Mouse (Mus musculus) activated CD4-positive, CD25-positive, alpha-beta regulatory T cell, adult 4 months (primary cell): ENCODE data around the gene Omd. TPM values are rescaled to one million over a fixed set of nuclear protein-coding genes. Genes with fewer than 3 reads are reported as not detected.

ENCODE experiments used
- ATAC-seq: one replicate; pipeline ENCODE4 v1.8.0; 2017
- polyA plus RNA-seq, 2 experiments: library from polyadenylated mRNA; unstranded; fragments of 100-300 nt; shearing (Covaris generic); gene quantifications; one replicate each; pipeline ENCODE4 v1.2.1; 2017

Gene Omd
- polyA plus RNA-seq, 2 experiments from 2014 or later = 0.41 to 0.65 TPM

DNA sequence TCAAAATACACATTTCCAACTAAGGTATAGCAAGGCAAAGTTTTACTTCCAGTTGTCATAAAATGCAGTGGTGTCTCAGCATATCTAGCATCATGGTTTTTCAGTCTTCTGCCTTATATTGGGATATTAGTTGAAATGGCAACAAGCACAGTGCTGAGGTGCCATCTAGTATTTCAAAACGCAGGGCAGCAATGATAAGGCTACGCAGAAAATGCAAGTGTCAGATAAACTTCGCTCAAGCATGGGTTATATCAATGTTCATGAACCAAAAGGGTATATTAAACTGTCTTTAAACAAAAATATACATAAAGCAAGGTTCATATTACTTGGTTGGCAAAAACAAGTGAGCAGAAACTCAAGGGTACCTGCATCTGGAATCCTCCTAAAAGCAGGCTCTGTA, 34.8 kb downstream of the Omd start:
- no peak for ATAC-seq

DNA sequence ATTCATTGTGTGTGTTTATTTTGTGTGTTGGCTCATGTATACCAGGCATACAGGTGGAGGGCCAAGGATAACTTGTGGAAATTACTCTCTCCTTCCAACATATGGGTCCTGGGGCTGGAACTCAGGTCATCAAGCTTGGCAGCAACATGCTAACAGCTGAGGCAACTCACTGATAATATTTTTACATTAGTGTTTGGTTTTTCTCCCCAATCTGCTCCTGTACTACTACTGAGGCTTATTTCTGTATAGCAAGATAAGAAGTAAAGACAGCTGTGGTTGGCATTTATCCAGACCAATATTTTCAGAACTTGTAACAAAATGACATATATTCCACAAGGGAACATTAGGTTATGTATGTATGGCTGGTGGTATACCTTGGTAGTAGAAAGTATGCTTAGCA, 36.1 kb downstream of the Omd start:
- ATAC-seq = no peak

DNA sequence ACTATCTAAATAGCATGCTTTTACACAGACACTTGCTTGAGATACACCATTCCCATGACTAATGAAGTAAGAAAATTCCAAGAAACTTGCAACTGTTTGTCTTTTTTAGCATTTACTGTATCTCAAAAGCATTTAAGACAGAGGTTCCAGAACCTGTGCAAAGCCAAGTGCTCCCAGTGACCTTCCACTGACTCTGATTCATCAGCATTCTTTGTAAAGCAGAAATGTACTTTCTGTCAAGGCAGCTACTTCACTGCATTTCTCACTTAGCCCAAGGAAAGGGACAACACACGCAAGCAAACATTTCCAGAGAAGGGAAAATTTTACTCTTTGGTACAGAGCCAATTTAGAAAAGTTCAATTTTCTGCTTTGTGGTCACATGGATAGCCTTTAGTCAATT, 41.0 kb downstream of the Omd start:
- no peak for ATAC-seq

DNA sequence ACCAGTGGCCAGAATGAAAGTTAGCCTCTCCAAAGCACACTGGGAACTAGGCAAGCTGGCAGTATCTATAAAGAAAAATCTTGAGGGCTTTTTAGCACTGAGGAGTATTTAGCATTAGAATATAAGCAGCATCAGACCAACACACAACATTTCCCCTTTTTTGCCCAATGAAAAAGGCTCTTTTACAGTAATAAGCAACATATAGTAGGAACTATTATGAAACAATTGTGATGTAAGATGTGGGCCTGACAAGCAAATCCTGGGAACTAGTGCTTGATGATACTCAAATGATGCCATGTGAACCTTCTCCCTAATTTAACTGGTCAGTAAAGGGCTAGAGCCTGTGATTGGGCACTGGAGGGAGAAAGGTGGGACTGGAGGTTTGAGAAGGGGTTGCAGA, 45.9 kb downstream of the Omd start:
- no peak for ATAC-seq

DNA sequence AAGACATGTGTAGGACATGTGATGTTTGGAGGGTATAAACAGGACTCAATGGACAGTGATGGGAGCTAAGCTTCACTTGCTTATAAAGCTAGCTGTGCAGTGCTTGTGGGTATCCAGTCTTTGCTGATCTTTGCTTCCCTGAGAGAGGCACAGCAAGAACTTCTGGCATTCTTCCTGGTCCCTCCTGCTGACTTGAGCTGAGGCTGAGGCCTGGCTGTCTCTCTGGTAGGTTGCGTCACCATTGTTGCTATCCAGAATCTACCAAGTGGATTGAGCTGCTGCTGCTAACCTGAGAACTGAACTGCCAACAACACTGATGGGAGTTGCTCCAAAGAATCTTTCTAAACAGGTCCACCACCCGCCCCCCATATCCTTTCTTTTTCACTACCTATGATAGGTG, 46.8 kb downstream of the Omd start:
- no peak for ATAC-seq

DNA sequence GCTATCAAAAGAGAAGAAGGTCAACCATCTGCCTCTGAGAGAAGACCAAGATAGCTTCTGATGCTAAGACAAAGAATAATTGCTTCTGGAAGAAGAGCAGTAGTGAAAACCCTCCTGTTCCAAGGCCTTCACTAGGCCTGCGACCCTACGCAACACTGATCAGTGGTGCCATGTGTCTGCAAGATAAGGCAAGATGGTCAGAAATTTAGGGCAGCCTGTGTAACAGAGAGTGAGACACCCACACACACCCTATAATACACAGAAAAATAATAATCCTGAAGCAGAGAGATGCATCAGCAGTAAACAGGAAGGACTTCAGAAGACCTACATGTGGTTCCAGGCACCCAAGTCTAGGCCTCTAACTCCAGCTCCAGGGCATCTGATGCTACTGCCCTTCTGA, 57.7 kb downstream of the Omd start:
- ATAC-seq = no peak

Other genes starting within 250 kb of the Omd start
- gene Bicd2, start 240.9 kb upstream of the Omd start, polyA plus RNA-seq = 1 to 10 TPM; 5.8 to 6.2 TPM
- gene Ippk, start 161.2 kb upstream of the Omd start, polyA plus RNA-seq = 1 to 10 TPM; 2.7 to 4.6 TPM
- 1 to 10 TPM; 6.6 to 7.3 TPM for gene Tes3-ps, start 89.1 kb upstream of the Omd start, polyA plus RNA-seq
- gene Ecm2, start 77.7 kb upstream of the Omd start, polyA plus RNA-seq = under 1 TPM; 0.08 to 0.26 TPM
- gene Aspn, start 38.0 kb upstream of the Omd start, polyA plus RNA-seq = under 1 TPM; 0.27 to 0.46 TPM
- gene Ogn, start 25.6 kb downstream of the Omd start, polyA plus RNA-seq = under 1 TPM in 1 of 2 experiments, not detected in 1; 0.29 TPM
- gene Cenpp, start 70.3 kb downstream of the Omd start, polyA plus RNA-seq = 10 to 100 TPM in 1 of 2 experiments, 1 to 10 TPM in 1; 8.9 to 10.0 TPM
- gene Nol8, start 70.6 kb downstream of the Omd start, polyA plus RNA-seq = 10 to 100 TPM; 40.7 to 42.2 TPM
- 10 to 100 TPM; 36.3 to 36.4 TPM for gene Iars, start 99.6 kb downstream of the Omd start, polyA plus RNA-seq
- not detected for gene Gm30302, start 216.5 kb downstream of the Omd start, polyA plus RNA-seq